In the genomic region with DNA sequence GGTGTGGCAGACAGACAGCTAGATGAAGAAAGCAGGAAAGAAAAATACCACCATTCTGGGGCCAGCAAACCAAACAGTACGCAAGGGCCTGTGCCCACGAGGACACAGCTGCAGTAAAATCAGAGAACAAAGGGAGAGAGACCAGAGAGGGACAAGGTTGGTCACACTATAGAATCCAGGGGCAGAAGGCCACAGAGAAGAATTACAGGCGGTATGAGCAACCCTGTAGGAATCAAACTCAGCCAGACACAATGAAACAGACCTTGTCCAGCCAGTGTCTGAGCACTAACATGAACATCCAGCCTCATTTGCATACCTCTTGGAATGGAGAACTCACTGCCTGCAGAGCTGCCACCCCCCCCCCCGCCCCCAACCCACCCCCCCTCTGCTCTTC, we compare ENCODE assay signal across 10 mouse cellular contexts. TPM values are rescaled to one million over a fixed set of nuclear protein-coding genes. Genes with fewer than 3 reads are reported as not detected.
DNase-seq lines count a peak whose midpoint lies in the region; ATAC-seq lines count a peak whose summit lies in the region.
"Had no signal": no experiment of that assay in that cellular context is flagged by ENCODE, and none has a peak within 500 bp of the region (broad histone marks: within the 10 kb centered on the region; RNA-seq: fewer than 3 reads in every experiment).

No protein-coding gene starts in this region.

- H3K27me3 ChIP-seq in heart, embryonic 13.5 days (replicated peaks) = peaks cover 39% of the 10 kb centered on the region
- H3K27me3 ChIP-seq in embryonic facial prominence, embryonic 13.5 days = peaks cover 42% of the 10 kb centered on the region
- H3K27me3 ChIP-seq in intestine, embryonic 15.5 days (replicated peaks) = peaks cover 2% of the 10 kb centered on the region; the same call in 1 of the 2 replicates
- no peaks in the 10 kb centered on the region for H3K27me3 ChIP-seq in midbrain, embryonic 14.5 days (ENCODE audit: control insufficient read depth, insufficient read depth, low read length)

- no peaks in the 10 kb centered on the region for H3K9me3 ChIP-seq in heart, embryonic 13.5 days
- no peaks in the 10 kb centered on the region for H3K9me3 ChIP-seq in embryonic facial prominence, embryonic 13.5 days
- H3K9me3 ChIP-seq in intestine, embryonic 15.5 days = no peaks in the 10 kb centered on the region
- H3K9me3 ChIP-seq in midbrain, embryonic 14.5 days (ENCODE audit: control insufficient read depth, low read length) = no peaks in the 10 kb centered on the region

- no peak overlapping the region for H3K4me3 ChIP-seq in heart, embryonic 13.5 days
- peak overlapping the region; percentile 30; the same call in 1 of the 2 replicates for H3K4me3 ChIP-seq in embryonic facial prominence, embryonic 13.5 days
- peak overlapping the region; percentile 24; the same call in 1 of the 2 replicates for H3K4me3 ChIP-seq in intestine, embryonic 15.5 days (replicated peaks)
- peak overlapping the region; percentile 3; the same call in 1 of the 2 replicates for H3K4me3 ChIP-seq in midbrain, embryonic 14.5 days (replicated peaks; ENCODE audit: low read depth, low read length)

- intact Hi-C loops in heart, postnatal 25 days (cut with DNase I) = no loop called here
- intact Hi-C loops in gastrocnemius, postnatal 36 days (cut with DNase I) = loop anchor here (2.0 kb wide), 1 partner anchor 38 kb away; no protein-coding TSS in a partner anchor

- no peak for ATAC-seq in heart, embryonic 13.5 days (ENCODE audit: extremely low read depth, insufficient number of reproducible peaks, low FRiP score, low TSS enrichment)
- ATAC-seq in embryonic facial prominence, embryonic 13.5 days (ENCODE audit: insufficient number of reproducible peaks, insufficient read depth, low FRiP score, low TSS enrichment, low read depth) = no peak
- peak; percentile 41 for ATAC-seq in intestine, embryonic 15.5 days
- ATAC-seq in midbrain, embryonic 14.5 days (ENCODE audit: low FRiP score, low TSS enrichment) = peak; percentile 17; the same call in 1 of the 2 replicates

- 9% methylated on average over 3 of the region's 4 CpGs for WGBS in heart, embryonic 13.5 days
- WGBS in embryonic facial prominence, embryonic 13.5 days = 24% methylated on average over 4 of the region's 4 CpGs
- WGBS in intestine, embryonic 15.5 days = 39% methylated on average over 4 of the region's 4 CpGs
- 5% methylated on average over 4 of the region's 4 CpGs for WGBS in midbrain, embryonic 14.5 days

- peak overlapping the region; percentile 97 for H3K27ac ChIP-seq in heart, embryonic 13.5 days (replicated peaks)
- H3K27ac ChIP-seq in embryonic facial prominence, embryonic 13.5 days = peak overlapping the region; percentile 71
- H3K27ac ChIP-seq in intestine, embryonic 15.5 days = peak overlapping the region; percentile 66; the same call in 1 of the 2 replicates
- peak overlapping the region; percentile 92 for H3K27ac ChIP-seq in midbrain, embryonic 14.5 days (replicated peaks; ENCODE audit: low read depth, low read length)

- DNase-seq in heart, postnatal 25 days (ENCODE audit: low spot score) = no peak
- no peak for DNase-seq in midbrain, embryonic 14.5 days
- no peak for DNase-seq in gastrocnemius, postnatal 36 days
- DNase-seq in adrenal gland, adult 18-20 months (ENCODE audit: low spot score in 2 of 2) = no peak
- no peak for DNase-seq in thymus, postnatal 36 days
- DNase-seq: kidney, postnatal 25 days had no signal

- H3K4me2 ChIP-seq in heart, embryonic 13.5 days = peak overlapping the region; percentile 70
- peak overlapping the region; percentile 60 for H3K4me2 ChIP-seq in embryonic facial prominence, embryonic 13.5 days
- peak overlapping the region; percentile 70 for H3K4me2 ChIP-seq in intestine, embryonic 15.5 days (replicated peaks)
- H3K4me2 ChIP-seq in midbrain, embryonic 14.5 days (ENCODE audit: low read length) = peak overlapping the region; percentile 50

- peaks cover 66% of the 10 kb centered on the region for H3K4me1 ChIP-seq in heart, embryonic 13.5 days
- H3K4me1 ChIP-seq in embryonic facial prominence, embryonic 13.5 days = peaks cover 18% of the 10 kb centered on the region
- peaks cover 15% of the 10 kb centered on the region for H3K4me1 ChIP-seq in intestine, embryonic 15.5 days (replicated peaks)
- peaks cover 59% of the 10 kb centered on the region for H3K4me1 ChIP-seq in midbrain, embryonic 14.5 days (ENCODE audit: control insufficient read depth, insufficient read depth, low read length)

- H3K9ac ChIP-seq in heart, embryonic 13.5 days = peak overlapping the region; percentile 68
- peak overlapping the region; percentile 54; the same call in 1 of the 2 replicates for H3K9ac ChIP-seq in embryonic facial prominence, embryonic 13.5 days
- H3K9ac ChIP-seq in intestine, embryonic 15.5 days = no peak overlapping the region
- peak overlapping the region; percentile 39 for H3K9ac ChIP-seq in midbrain, embryonic 14.5 days (replicated peaks; ENCODE audit: low read length)

- H3K36me3 ChIP-seq in heart, embryonic 13.5 days = no peaks in the 10 kb centered on the region
- no peaks in the 10 kb centered on the region for H3K36me3 ChIP-seq in embryonic facial prominence, embryonic 13.5 days
- no peaks in the 10 kb centered on the region for H3K36me3 ChIP-seq in intestine, embryonic 15.5 days
- peaks cover 25% of the 10 kb centered on the region for H3K36me3 ChIP-seq in midbrain, embryonic 14.5 days (ENCODE audit: control insufficient read depth, insufficient read depth, low read length)

RNA-seq across cellular contexts. Expression of a gene that starts 7.9 kb away (rescaled TPM):
- 3.2 and 4.6 TPM in 2 replicates for polyA plus RNA-seq in heart, embryonic 13.5 days (2015; fragmentation: Nextera tagmentation; extraction: Ambion mirVana)
- 1 to 10 TPM in 1 of 2 experiments, under 1 TPM in 1; 0.83 to 1.6 TPM for total RNA-seq in heart, postnatal 25 days (2021)
- polyA plus RNA-seq in embryonic facial prominence, embryonic 13.5 days (2015; fragmentation: Nextera tagmentation; extraction: Ambion mirVana) = 1.1 and 1.2 TPM in 2 replicates
- 0.42 and 0.53 TPM in 2 replicates for polyA plus RNA-seq in intestine, embryonic 15.5 days (2015; fragmentation: Nextera tagmentation; extraction: Ambion mirVana)
- 112 and 143 TPM in 2 replicates for polyA plus RNA-seq in midbrain, embryonic 14.5 days (2014; fragmentation: Nextera tagmentation; extraction: Ambion mirVana)
- total RNA-seq in gastrocnemius, postnatal 36 days (2021) = not detected
- total RNA-seq in adrenal gland, adult 18-20 months (2021) = under 1 TPM in 1 of 2 experiments, not detected in 1; 0.13 TPM
- polyA plus RNA-seq: C2C12 had no signal

RNA-seq across cellular contexts. Expression of a gene that starts 20.0 kb away (rescaled TPM):
- 121 and 130 TPM in 2 replicates for polyA plus RNA-seq in heart, embryonic 13.5 days (2015; fragmentation: Nextera tagmentation; extraction: Ambion mirVana)
- 10 to 100 TPM; 16.0 to 17.5 TPM for total RNA-seq in heart, postnatal 25 days (2021)
- polyA plus RNA-seq in embryonic facial prominence, embryonic 13.5 days (2015; fragmentation: Nextera tagmentation; extraction: Ambion mirVana) = 4.3 and 6.7 TPM in 2 replicates
- polyA plus RNA-seq in intestine, embryonic 15.5 days (2015; fragmentation: Nextera tagmentation; extraction: Ambion mirVana) = 428 and 484 TPM in 2 replicates
- polyA plus RNA-seq in midbrain, embryonic 14.5 days (2014; fragmentation: Nextera tagmentation; extraction: Ambion mirVana) = 14.7 and 15.2 TPM in 2 replicates
- total RNA-seq in gastrocnemius, postnatal 36 days (2021) = under 1 TPM; 0.47 to 0.54 TPM
- 10 to 100 TPM; 15.3 to 31.9 TPM for total RNA-seq in adrenal gland, adult 18-20 months (2021)
- polyA plus RNA-seq: C2C12 had no signal

RNA-seq across cellular contexts. Expression of a gene that starts 29.7 kb away (rescaled TPM):
- polyA plus RNA-seq in heart, embryonic 13.5 days (2015; fragmentation: Nextera tagmentation; extraction: Ambion mirVana) = 0.05 and 0.13 TPM in 2 replicates
- total RNA-seq in heart, postnatal 25 days (2021) = not detected
- 0.06 TPM in 1 of 2 replicates, not detected in the other for polyA plus RNA-seq in embryonic facial prominence, embryonic 13.5 days (2015; fragmentation: Nextera tagmentation; extraction: Ambion mirVana)
- polyA plus RNA-seq in intestine, embryonic 15.5 days (2015; fragmentation: Nextera tagmentation; extraction: Ambion mirVana) = 6.6 and 7.1 TPM in 2 replicates
- 1.1 and 1.7 TPM in 2 replicates for polyA plus RNA-seq in midbrain, embryonic 14.5 days (2014; fragmentation: Nextera tagmentation; extraction: Ambion mirVana)
- not detected for total RNA-seq in gastrocnemius, postnatal 36 days (2021)
- under 1 TPM; 0.19 to 0.96 TPM for total RNA-seq in adrenal gland, adult 18-20 months (2021)
- polyA plus RNA-seq: C2C12 had no signal

Comparison
In these comparisons a context has a peak if more than half of its experiments do, and no peak if none do; other contexts are left out.
1. ATAC-seq: peak in intestine, embryonic 15.5 days (single experiment) and midbrain, embryonic 14.5 days (single experiment); none in heart, embryonic 13.5 days (single experiment) and embryonic facial prominence, embryonic 13.5 days (single experiment).
2. RNA of a gene that starts 7.9 kb away (polyA plus RNA-seq): 112 to 143 TPM in midbrain, embryonic 14.5 days; 3.2 to 4.6 TPM in heart, embryonic 13.5 days, 1.1 to 1.2 TPM in embryonic facial prominence, embryonic 13.5 days and 0.42 to 0.53 TPM in intestine, embryonic 15.5 days; every median in the first group is over 10 times any median in the second.
3. Peak in every context shown above with its lines, with median percentiles within 50 percentile points of each other: H3K27ac ChIP-seq and H3K4me2 ChIP-seq.